Mouse (Mus musculus) left cerebral cortex, postnatal 25 days (tissue): Measurements from ENCODE around the gene Tmem106b. TPM values are rescaled to one million over a fixed set of nuclear protein-coding genes. Genes with fewer than 3 reads are reported as not detected.

Source experiments
- DNase-seq, 2 experiments: peaks; one replicate each; pipeline ENCODE4 v3.0.0; 2022; ENCODE audit warnings: low spot score in 2 of 2, mixed read lengths in 1 of 2
- intact Hi-C: fragments of 180-260 bp; cut with DNase I; formaldehyde crosslinking; loops from one replicate; pipeline ENCODE4 v1.15.1; 2025
- total RNA-seq, 2 experiments: library from RNA; stranded (reverse); gene quantifications; 2 replicates each; pipeline ENCODE4 v1.2.3; 2021

The Tmem106b gene
- 100 to 1,000 TPM; 148 to 160 TPM for total RNA-seq

- DNase-seq, result peak; percentile 94 to 97
- intact Hi-C loops, result loop anchor here (5.0 kb wide), 2 partner anchors 322 to 717 kb away; partner anchors contain the start of gene Thsd7a
Observed at GRCm38 (mm10) chr6:13069302-13070146, at the start of gene Tmem106b. Gene Tmem106b (plus strand): TSS chr6:13069759.

DNA sequence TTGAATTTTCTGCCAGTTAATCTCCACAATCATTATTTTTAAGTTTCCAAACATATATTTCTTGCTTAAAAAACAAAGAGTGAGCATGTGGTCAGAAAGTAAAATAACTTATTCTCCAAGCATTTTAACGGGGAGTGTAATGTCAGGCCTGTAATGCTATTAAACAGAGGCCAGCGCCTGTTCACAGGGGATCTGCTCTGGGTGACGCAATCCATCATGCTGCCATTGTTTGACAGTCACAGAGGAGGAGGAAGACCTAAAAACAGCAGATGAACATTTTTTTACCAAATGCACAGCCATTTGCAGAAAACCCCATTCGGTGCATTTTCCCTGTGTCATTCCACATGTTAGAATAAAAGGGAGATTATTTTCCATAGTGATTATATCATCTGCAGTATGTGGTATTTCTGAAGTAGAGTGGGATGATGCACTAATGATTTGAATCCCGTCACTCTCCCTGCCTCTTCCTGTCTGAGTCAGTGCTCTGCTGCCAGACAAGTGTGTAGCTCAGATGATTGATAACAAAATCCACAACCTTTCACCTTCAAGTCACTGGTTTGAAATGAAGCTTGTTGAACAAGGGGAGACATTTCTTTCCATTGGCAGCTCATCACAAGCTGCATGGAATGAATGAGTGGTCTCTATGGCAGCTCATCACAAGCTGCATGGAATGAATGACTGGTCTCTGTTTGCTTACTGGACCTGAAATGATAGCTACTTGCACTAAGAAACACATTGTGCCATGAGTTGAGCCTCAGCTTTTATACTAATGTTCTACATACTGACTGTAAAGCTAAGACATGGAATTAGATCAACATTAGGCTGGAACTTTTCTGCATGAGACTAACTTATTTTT, 48.1 kb upstream of the Tmem106b start:
- DNase-seq, result no peak

GRCm38 (mm10) chr6:13030558-13030957, 39.0 kb upstream of the Tmem106b start:
- intact Hi-C loops, result no loop called here
- DNase-seq, result no peak

More for the DNA sequence above, 48.1 kb upstream of the Tmem106b start:
- intact Hi-C loops, result loop anchor here (10.0 kb wide), 1 partner anchor 667 kb away; no protein-coding TSS in a partner anchor

GRCm38 (mm10) chr6:13030961-13031360, 38.6 kb upstream of the Tmem106b start:
- intact Hi-C loops, result no loop called here
- DNase-seq, result peak in 1 of 2 experiments; percentile 41

- intact Hi-C loops, result no loop called here
- no peak for DNase-seq
Observed at GRCm38 (mm10) chr6:13052408-13053200, 17.0 kb upstream of the Tmem106b start.

GRCm38 (mm10) chr6:13061276-13062039, 8.1 kb upstream of the Tmem106b start:
- intact Hi-C loops, result no loop called here
- no peak for DNase-seq

- DNase-seq, result no peak
- intact Hi-C loops, result no loop called here
Observed at GRCm38 (mm10) chr6:13062063-13062462, 7.5 kb upstream of the Tmem106b start.

DNA sequence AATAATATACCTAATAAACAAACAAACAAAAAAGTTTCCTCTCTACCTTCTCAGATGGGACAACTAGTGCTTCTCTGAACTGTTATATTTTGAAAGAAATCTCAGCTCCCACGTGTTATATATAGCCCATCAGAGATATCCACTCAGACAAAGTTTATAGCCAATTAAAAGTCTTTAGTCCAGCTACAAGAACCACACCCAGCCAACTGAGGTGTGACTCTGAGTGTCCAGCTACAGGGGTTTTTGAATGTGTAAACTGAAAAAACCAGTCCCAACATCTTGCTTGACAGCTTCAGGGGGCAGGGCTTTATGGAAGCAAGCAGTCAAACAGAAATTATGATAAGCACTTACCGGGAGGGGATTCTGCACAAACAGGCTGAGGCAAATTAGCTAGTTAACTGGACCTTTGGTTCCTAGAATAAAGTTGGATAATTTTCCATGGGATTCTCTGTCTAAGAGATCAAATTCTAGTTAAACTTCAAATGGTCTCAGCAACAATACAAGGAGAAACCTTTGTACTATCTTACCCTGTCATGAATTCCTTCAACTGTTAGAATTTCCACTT, 6.8 kb upstream of the Tmem106b start:
- no peak for DNase-seq
- intact Hi-C loops, result no loop called here

GRCm38 (mm10) chr6:13070147-13070425, 527 bp downstream of the Tmem106b start:
- no peak for DNase-seq
- intact Hi-C loops, result loop anchor here (5.0 kb wide), 1 partner anchor 323 kb away; the partner anchor contains the start of gene Thsd7a

- DNase-seq, result peak in 1 of 2 experiments; percentile 16
- intact Hi-C loops, result loop anchor here (5.0 kb wide), 1 partner anchor 323 kb away; the partner anchor contains the start of gene Thsd7a
Observed at GRCm38 (mm10) chr6:13070485-13070884, 926 bp downstream of the Tmem106b start.

- DNase-seq, result no peak
- intact Hi-C loops, result loop anchor here (5.0 kb wide), 1 partner anchor 326 kb away; the partner anchor contains the start of gene Thsd7a
Observed at GRCm38 (mm10) chr6:13073036-13073435, 3.5 kb downstream of the Tmem106b start.

DNA sequence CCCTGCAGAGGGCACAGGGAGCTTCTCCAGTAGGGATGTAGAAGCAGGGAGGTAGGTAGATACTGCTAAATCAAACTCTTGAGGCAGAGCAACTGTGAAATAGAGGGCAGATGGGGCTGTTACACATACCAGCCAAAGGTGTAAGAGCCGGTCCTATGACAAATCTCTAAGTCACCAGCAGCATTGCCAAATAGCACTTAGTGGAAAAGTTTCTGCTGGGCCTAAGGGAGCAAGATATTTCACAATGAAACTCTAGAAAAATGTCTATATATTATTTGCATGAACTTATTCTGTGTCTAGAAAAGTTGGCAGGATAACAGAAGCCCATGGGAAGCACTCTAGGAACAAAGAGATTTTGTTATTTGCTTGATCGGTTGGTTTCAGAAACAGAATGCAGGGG, 4.3 kb downstream of the Tmem106b start:
- no peak for DNase-seq
- intact Hi-C loops, result loop anchor here (5.0 kb wide), 1 partner anchor 327 kb away; the partner anchor contains the start of gene Thsd7a

DNA sequence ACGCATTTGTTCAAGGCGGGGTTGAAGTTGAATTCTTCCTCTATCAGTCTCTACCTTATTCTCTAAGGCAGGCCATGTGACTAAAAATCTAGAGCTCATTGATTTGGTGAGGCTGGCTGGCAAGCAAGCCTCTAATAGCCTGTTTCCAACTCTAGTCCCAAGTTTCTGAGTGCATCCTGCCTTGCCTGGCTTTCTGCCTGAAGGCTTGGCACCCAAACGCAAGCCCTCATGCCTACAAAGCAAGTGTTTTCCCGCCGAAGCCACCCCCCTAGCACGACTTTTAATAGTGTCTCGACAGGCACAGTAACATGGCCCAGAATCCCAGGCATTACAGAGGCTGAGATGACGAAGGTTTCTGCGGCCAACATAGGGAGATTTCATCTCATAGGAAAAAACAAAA, 13.3 kb downstream of the Tmem106b start:
- peak; percentile 31 to 52 for DNase-seq
- intact Hi-C loops, result no loop called here

GRCm38 (mm10) chr6:13096656-13097435, 27.3 kb downstream of the Tmem106b start:
- no peak for DNase-seq
- intact Hi-C loops, result no loop called here

DNA sequence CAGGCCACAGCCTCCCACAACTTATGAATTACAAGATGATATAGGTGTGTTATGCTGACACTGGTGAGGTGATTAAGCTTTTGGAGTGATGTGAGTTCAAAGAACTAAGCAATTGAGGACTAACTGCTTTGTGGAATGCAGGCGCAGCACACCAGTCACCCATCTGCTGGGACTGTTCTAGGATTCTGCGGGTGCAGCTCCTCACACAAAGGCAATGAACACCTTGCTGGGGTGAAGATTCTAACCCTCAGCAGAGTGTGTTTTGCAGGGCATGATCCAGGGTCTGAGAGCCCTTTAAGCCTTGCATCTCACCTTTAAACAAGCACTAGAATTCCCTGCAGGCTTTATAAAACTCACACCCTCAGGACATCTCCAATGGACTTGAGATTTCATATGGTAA, 30.6 kb downstream of the Tmem106b start:
- DNase-seq, result no peak
- intact Hi-C loops, result no loop called here

- DNase-seq, result no peak
- intact Hi-C loops, result no loop called here
Observed at GRCm38 (mm10) chr6:13108662-13109061, 39.1 kb downstream of the Tmem106b start.

DNA sequence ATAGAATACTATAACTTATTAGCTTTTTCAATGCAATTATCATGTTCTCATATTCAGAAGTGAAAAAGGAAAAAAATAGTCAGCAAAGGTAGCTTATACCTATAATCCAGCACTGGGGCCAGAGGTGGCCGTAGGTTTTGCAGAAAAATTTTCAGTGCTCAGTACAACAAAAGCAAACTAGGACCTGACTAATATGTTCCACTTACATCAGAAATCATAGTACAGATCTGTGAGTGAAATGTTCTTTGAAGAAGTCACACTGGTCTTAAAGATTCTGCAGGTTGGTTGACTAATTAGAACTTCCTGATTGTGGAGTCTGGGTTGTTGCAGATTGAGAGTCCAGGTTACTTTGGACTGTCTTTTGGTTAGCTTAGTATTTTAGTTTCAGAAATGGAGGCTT, 67.7 kb downstream of the Tmem106b start:
- DNase-seq, result no peak
- intact Hi-C loops, result no loop called here
